ENCODE assay signal across 8 mouse cellular contexts in genomic region chr13:21994896-21995295, GRCm38 (mm10). TPM values are rescaled to one million over a fixed set of nuclear protein-coding genes. Genes with fewer than 3 reads are reported as not detected.
A peak's percentile ranks its signal among the peaks of the same experiment; 100 is the strongest.
DNase-seq lines count a peak whose midpoint lies in the region; ATAC-seq and TF ChIP-seq lines count a peak whose summit lies in the region.

No protein-coding gene starts in this region.

- no peak for ATAC-seq in lung, embryonic 14.5 days (ENCODE audit: insufficient read depth)
- ATAC-seq in embryonic facial prominence, embryonic 14.5 days (ENCODE audit: low read depth) = no peak
- no peak for ATAC-seq in limb, embryonic 11.5 days (ENCODE audit: insufficient number of reproducible peaks, low FRiP score, low TSS enrichment, low read depth)
- no peak for ATAC-seq in neural tube, embryonic 15.5 days (ENCODE audit: low FRiP score)

- 3% methylated on average over 8 of the region's 8 CpGs for WGBS in lung, embryonic 14.5 days
- 5% methylated on average over 8 of the region's 8 CpGs for WGBS in embryonic facial prominence, embryonic 14.5 days
- WGBS in limb, embryonic 11.5 days = 4% methylated on average over 8 of the region's 8 CpGs
- WGBS in neural tube, embryonic 15.5 days = 7% methylated on average over 8 of the region's 8 CpGs

- H3K9ac ChIP-seq in lung, embryonic 14.5 days = 0 out of 2 replicates have a peak overlapping the region, but pooled peaks have one; percentile 30
- peak overlapping the region; percentile 37; the same call in 1 of the 2 replicates for H3K9ac ChIP-seq in embryonic facial prominence, embryonic 14.5 days (ENCODE audit: low read depth, low read length)
- H3K9ac ChIP-seq in limb, embryonic 11.5 days (ENCODE audit: low read length) = no peak overlapping the region; the same call in 1 of the 2 replicates
- H3K9ac ChIP-seq in neural tube, embryonic 15.5 days (replicated peaks) = no peak overlapping the region

- H3K4me2 ChIP-seq in lung, embryonic 14.5 days = peak overlapping the region; percentile 79
- H3K4me2 ChIP-seq in embryonic facial prominence, embryonic 14.5 days (ENCODE audit: low read depth, low read length) = peak overlapping the region; percentile 56
- H3K4me2 ChIP-seq in limb, embryonic 11.5 days (ENCODE audit: low read depth, severe bottlenecking) = peak overlapping the region; percentile 56
- H3K4me2 ChIP-seq in neural tube, embryonic 15.5 days = peak overlapping the region; percentile 42

- no peaks in the 10 kb centered on the region for H3K9me3 ChIP-seq in lung, embryonic 14.5 days (ENCODE audit: low read depth, low read length)
- H3K9me3 ChIP-seq in embryonic facial prominence, embryonic 14.5 days (ENCODE audit: control insufficient read depth, low read length) = peaks cover 7% of the 10 kb centered on the region; the same call in 1 of the 2 replicates
- H3K9me3 ChIP-seq in limb, embryonic 11.5 days (ENCODE audit: control insufficient read depth, low read length) = no peaks in the 10 kb centered on the region
- H3K9me3 ChIP-seq in neural tube, embryonic 15.5 days (replicated peaks) = no peaks in the 10 kb centered on the region

- peak; percentile 42 for DNase-seq in lung, embryonic 14.5 days
- DNase-seq in lung, postnatal 10 days = no peak
- DNase-seq in embryonic facial prominence, embryonic 14.5 days (ENCODE audit: low spot score) = no peak
- no peak for DNase-seq in limb, embryonic 11.5 days (ENCODE audit: low spot score)
- no peak for DNase-seq in spleen, postnatal 10 days (ENCODE audit: low spot score in 2 of 2)
- no peak for DNase-seq in urinary bladder, adult 18-20 months (ENCODE audit: low spot score in 2 of 2)
- DNase-seq in MN1 (ENCODE audit: low spot score) = no peak

- no peak for TF ChIP-seq CTCF in lung, embryonic 14.5 days (IDR thresholded peaks at IDR 0.05; ENCODE audit: low read depth)

- H3K36me3 ChIP-seq in lung, embryonic 14.5 days (ENCODE audit: insufficient read depth) = no peaks in the 10 kb centered on the region
- H3K36me3 ChIP-seq in embryonic facial prominence, embryonic 14.5 days (ENCODE audit: control insufficient read depth, insufficient read depth, low read length) = no peaks in the 10 kb centered on the region
- H3K36me3 ChIP-seq in limb, embryonic 11.5 days (ENCODE audit: control insufficient read depth, insufficient read depth, low read length) = no peaks in the 10 kb centered on the region
- H3K36me3 ChIP-seq in neural tube, embryonic 15.5 days = no peaks in the 10 kb centered on the region

- no peaks in the 10 kb centered on the region; the same call in 1 of the 2 replicates for H3K4me1 ChIP-seq in lung, embryonic 14.5 days (ENCODE audit: insufficient read depth)
- H3K4me1 ChIP-seq in embryonic facial prominence, embryonic 14.5 days (ENCODE audit: control insufficient read depth, insufficient read depth, low read length) = 0 out of 2 replicates have a peak, but pooled peaks cover 12% of the 10 kb centered on the region
- H3K4me1 ChIP-seq in limb, embryonic 11.5 days (ENCODE audit: control insufficient read depth, insufficient read depth, low read length) = peaks cover 10% of the 10 kb centered on the region
- H3K4me1 ChIP-seq in neural tube, embryonic 15.5 days = peaks cover 14% of the 10 kb centered on the region

- no peak overlapping the region for H3K27ac ChIP-seq in lung, embryonic 14.5 days (ENCODE audit: low read depth)
- H3K27ac ChIP-seq in embryonic facial prominence, embryonic 14.5 days (replicated peaks; ENCODE audit: low read depth, low read length) = no peak overlapping the region
- H3K27ac ChIP-seq in limb, embryonic 11.5 days (replicated peaks; ENCODE audit: low read depth, low read length) = no peak overlapping the region
- H3K27ac ChIP-seq in neural tube, embryonic 15.5 days (replicated peaks) = no peak overlapping the region

- peaks cover 45% of the 10 kb centered on the region for H3K27me3 ChIP-seq in lung, embryonic 14.5 days (ENCODE audit: insufficient read depth, low read length)
- H3K27me3 ChIP-seq in embryonic facial prominence, embryonic 14.5 days (replicated peaks; ENCODE audit: control insufficient read depth, insufficient read depth, low read length) = peaks cover 71% of the 10 kb centered on the region
- peaks cover 41% of the 10 kb centered on the region for H3K27me3 ChIP-seq in limb, embryonic 11.5 days (ENCODE audit: control insufficient read depth, insufficient read depth, low read length)
- H3K27me3 ChIP-seq in neural tube, embryonic 15.5 days (replicated peaks) = peaks cover 76% of the 10 kb centered on the region

- H3K4me3 ChIP-seq in lung, embryonic 14.5 days (ENCODE audit: low read depth, low read length) = peak overlapping the region; percentile 45
- H3K4me3 ChIP-seq in embryonic facial prominence, embryonic 14.5 days (ENCODE audit: low read depth, low read length) = peak overlapping the region; percentile 38
- H3K4me3 ChIP-seq in limb, embryonic 11.5 days (ENCODE audit: low read depth, low read length) = peak overlapping the region; percentile 31
- H3K4me3 ChIP-seq in neural tube, embryonic 15.5 days (replicated peaks) = peak overlapping the region; percentile 14; the same call in 1 of the 2 replicates

RNA-seq across cellular contexts. Expression of gene Pom121l2, which starts 13.9 kb away (rescaled TPM):
- 0.12 and 0.26 TPM in 2 replicates for polyA plus RNA-seq in lung, embryonic 14.5 days (2014; fragmentation: Nextera tagmentation; extraction: Ambion mirVana)
- 0.11 and 0.13 TPM in 2 replicates for polyA plus RNA-seq in embryonic facial prominence, embryonic 14.5 days (2014; fragmentation: Nextera tagmentation; extraction: Ambion mirVana)
- polyA plus RNA-seq in limb, embryonic 11.5 days (2014; fragmentation: Nextera tagmentation; extraction: Ambion mirVana) = 0.31 and 0.38 TPM in 2 replicates
- 0.11 TPM in 1 of 2 replicates, not detected in the other for polyA plus RNA-seq in neural tube, embryonic 15.5 days (2015; fragmentation: Nextera tagmentation; extraction: Ambion mirVana)

RNA-seq across cellular contexts. Expression of gene Prss16, which starts 14.6 kb away (rescaled TPM):
- polyA plus RNA-seq in lung, embryonic 14.5 days (2014; fragmentation: Nextera tagmentation; extraction: Ambion mirVana) = 1.6 and 2.0 TPM in 2 replicates
- polyA plus RNA-seq in embryonic facial prominence, embryonic 14.5 days (2014; fragmentation: Nextera tagmentation; extraction: Ambion mirVana) = 0.70 and 0.83 TPM in 2 replicates
- 0.20 and 0.21 TPM in 2 replicates for polyA plus RNA-seq in limb, embryonic 11.5 days (2014; fragmentation: Nextera tagmentation; extraction: Ambion mirVana)
- polyA plus RNA-seq in neural tube, embryonic 15.5 days (2015; fragmentation: Nextera tagmentation; extraction: Ambion mirVana) = 0.09 and 167 TPM in 2 replicates

RNA-seq across cellular contexts. Expression of gene Hist1h2ah, which starts 40.5 kb away (rescaled TPM):
- 21.2 and 21.6 TPM in 2 replicates for polyA plus RNA-seq in lung, embryonic 14.5 days (2014; fragmentation: Nextera tagmentation; extraction: Ambion mirVana)
- 13.1 TPM in 1 of 2 replicates, not detected in the other for polyA plus RNA-seq in embryonic facial prominence, embryonic 14.5 days (2014; fragmentation: Nextera tagmentation; extraction: Ambion mirVana)
- polyA plus RNA-seq in limb, embryonic 11.5 days (2014; fragmentation: Nextera tagmentation; extraction: Ambion mirVana) = 5.5 and 22.0 TPM in 2 replicates
- polyA plus RNA-seq in neural tube, embryonic 15.5 days (2015; fragmentation: Nextera tagmentation; extraction: Ambion mirVana) = 4.5 TPM in 1 of 2 replicates, not detected in the other

RNA-seq across cellular contexts. Expression of gene Hist1h2bk, which starts 40.8 kb away (rescaled TPM):
- 8.6 and 11.7 TPM in 2 replicates for polyA plus RNA-seq in lung, embryonic 14.5 days (2014; fragmentation: Nextera tagmentation; extraction: Ambion mirVana)
- 3.9 and 6.6 TPM in 2 replicates for polyA plus RNA-seq in embryonic facial prominence, embryonic 14.5 days (2014; fragmentation: Nextera tagmentation; extraction: Ambion mirVana)
- 13.8 and 14.0 TPM in 2 replicates for polyA plus RNA-seq in limb, embryonic 11.5 days (2014; fragmentation: Nextera tagmentation; extraction: Ambion mirVana)
- polyA plus RNA-seq in neural tube, embryonic 15.5 days (2015; fragmentation: Nextera tagmentation; extraction: Ambion mirVana) = 0.97 and 2.2 TPM in 2 replicates

RNA-seq across cellular contexts. Expression of gene Hist1h4i, which starts 46.3 kb away (rescaled TPM):
- 26.4 and 26.7 TPM in 2 replicates for polyA plus RNA-seq in lung, embryonic 14.5 days (2014; fragmentation: Nextera tagmentation; extraction: Ambion mirVana)
- polyA plus RNA-seq in embryonic facial prominence, embryonic 14.5 days (2014; fragmentation: Nextera tagmentation; extraction: Ambion mirVana) = 11.8 and 13.3 TPM in 2 replicates
- polyA plus RNA-seq in limb, embryonic 11.5 days (2014; fragmentation: Nextera tagmentation; extraction: Ambion mirVana) = 29.4 and 30.2 TPM in 2 replicates
- polyA plus RNA-seq in neural tube, embryonic 15.5 days (2015; fragmentation: Nextera tagmentation; extraction: Ambion mirVana) = 4.8 and 8.5 TPM in 2 replicates

Comparison
In these comparisons a context has a peak if more than half of its experiments do, and no peak if none do; other contexts are left out.
1. H3K9ac ChIP-seq: peak in lung, embryonic 14.5 days (single experiment) and embryonic facial prominence, embryonic 14.5 days (single experiment); none in limb, embryonic 11.5 days (single experiment) and neural tube, embryonic 15.5 days (single experiment).
2. Peak in every context shown above with its lines, with median percentiles within 50 percentile points of each other: H3K4me2 ChIP-seq and H3K4me3 ChIP-seq.